Mouse (Mus musculus): ENCODE measurements around the gene Fam214a. TPM values are rescaled to one million over a fixed set of nuclear protein-coding genes. Genes with fewer than 3 reads are reported as not detected.

Fam214a gene
- 10 to 100 TPM; 13.3 to 15.9 TPM for total RNA-seq (2021)

DNA sequence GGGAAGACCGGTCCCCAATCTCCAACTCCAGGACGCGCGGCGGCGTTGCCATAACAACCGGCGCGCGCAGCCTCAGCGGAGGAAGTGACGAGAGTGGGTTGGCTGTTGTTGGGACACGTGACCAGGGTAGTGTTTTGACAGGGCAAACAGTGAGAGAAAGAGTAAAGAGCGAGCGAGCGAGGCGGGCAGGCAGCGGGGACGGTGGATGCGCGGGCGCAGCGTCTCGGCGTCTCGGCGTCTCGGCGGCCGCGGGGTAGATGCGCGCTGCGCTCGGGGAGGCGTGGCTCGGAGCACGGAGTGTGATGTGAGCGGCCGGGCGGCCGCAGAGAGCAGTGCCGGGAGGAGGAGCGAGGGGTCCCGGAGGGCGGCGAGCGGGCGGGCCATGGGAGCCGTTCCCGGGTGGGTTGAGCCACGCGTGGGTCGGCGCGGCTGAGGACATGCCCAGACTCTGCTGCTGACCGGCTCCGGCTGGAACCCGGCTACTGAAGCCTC is at the start of gene Fam214a:
Gene Fam214a, plus strand, starts transcription at position 129 of the 492 bp plus-strand sequence.
- peak; percentile 92 for DNase-seq

DNA sequence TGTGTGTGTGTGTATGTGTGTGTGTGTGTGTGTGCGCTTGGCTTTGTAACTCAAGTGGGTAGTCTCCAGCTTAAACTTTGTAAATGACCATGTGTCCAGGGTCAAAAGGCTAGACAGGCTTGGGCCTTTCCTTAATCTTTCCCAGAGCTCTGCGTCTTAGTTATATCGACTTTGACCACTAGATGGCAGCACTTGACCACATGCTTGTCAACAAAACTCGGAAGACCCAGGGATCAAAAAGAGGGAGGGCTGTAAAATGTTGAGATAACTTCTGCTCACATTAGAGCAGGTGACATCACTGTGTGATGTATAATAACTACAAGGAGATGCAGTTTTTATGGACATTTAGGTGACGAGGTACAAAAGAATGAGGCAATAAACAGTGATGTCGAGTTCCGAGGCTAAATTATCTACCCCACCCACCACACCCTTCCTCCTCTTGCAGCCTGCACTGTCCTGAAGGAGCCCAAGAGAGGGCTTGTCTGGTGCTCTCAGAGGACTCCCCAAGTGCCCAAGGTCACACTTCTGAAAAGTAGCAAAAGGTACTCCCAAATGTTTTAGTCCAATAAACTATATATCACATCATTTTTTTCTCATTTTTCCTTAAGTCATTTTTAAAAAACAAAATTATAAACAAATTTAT is 47.7 kb upstream of the Fam214a start:
- peak; percentile 81 for DNase-seq

DNA sequence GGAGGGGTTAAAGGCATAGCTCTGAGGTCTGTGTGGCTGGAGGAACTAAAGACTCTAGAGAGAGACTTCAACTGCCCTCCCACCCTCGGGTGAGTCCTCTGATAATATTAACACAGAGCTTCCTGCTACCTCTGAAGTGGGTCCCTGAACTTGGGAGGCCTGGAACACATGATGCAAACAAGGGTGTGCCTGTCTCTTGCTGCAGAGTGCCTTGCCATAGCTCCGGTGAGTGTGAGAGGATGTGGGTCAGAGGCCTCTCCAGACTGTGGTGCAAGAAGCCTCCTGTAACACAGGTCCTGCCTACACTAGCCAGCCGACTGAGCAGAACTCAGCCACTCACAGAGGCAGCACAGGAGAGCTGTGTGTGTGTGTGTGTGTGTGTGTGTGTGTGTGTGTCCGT is 45.7 kb upstream of the Fam214a start:
- no peak for DNase-seq

DNA sequence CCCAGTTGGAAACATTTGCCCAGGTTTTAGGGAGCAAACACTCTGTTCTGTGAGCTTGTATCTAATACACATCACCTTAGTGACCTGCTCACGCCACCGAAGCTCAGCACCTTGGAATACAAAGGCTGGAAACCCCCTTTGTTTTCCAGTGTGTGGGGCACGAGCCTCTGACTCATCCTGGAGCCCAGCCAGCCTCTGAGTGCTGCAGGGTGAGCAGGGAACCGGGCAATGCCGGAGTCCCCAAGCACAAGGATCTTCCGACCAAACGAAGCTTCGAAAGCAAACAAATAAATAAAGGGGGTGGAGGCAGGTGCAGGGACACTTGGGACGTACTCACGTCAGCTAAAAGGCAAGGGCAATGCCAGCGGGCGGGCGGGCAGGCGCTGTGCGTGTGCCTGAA is 43.4 kb upstream of the Fam214a start:
- peak; percentile 85 for DNase-seq

DNA sequence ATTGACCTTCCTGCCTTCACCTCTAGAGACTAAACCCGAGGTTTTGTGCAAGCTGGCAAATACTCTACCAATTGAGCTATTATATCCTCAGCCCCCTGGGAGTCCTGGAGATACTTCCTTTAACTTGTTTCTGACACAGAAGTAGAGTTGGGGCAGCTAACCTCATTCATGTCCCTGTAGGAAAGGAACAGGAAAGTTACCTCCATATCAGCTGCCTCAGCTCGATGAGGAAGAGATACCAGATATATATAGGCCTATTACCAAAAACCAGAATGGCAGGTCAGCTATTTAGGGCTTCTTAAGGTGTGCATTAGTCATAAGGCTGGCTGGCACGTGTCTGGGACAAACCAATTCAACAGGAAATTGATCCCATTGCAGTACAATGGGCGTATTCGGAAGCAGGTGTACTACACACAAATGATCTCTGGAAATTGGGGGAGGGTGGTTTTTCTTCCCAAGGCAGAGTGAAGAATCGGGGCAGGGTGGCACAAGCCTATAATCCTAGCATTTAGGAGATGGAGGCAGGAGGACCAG is 42.4 kb upstream of the Fam214a start:
- no peak for DNase-seq

DNA sequence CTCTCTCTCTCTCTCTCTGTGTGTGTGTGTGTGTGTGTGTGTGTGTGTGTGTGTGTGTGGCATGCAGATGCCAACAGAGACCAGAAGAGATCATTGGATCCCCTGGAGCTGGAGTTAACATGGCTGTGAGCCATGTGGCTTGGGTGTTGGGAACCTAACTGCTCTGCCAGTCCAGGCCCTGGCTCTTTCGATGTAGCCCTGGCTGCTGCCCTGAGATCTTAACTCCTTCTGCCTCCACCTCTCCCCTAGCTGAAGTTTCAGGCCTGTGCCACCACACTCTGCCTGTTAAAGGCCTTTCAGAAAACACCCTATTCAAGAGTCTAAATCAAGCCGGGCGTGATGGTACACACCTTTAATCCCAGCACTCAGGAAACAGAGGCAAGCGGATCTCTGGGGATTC is 41.3 kb upstream of the Fam214a start:
- DNase-seq: no peak

DNA sequence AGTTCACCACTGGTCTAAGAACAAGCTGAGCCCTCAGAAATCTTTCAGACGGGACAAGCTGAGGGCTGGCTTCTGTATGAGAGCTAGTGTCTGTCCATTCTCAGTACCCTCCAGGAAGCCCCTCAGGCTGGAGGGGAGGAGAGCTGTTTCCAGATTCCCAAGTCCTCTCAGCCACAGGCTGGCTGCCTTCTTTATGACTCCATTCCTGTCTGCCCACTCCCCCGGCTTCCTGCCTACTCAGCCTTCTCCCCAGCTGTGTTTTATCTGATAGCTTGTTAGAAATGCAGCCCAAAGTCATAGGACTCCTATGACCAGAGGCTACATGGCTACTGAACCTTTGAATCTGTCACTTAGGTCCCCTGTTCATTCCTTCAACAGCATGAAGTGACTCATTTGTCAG is 40.8 kb upstream of the Fam214a start:
- peak; percentile 20 for DNase-seq

DNA sequence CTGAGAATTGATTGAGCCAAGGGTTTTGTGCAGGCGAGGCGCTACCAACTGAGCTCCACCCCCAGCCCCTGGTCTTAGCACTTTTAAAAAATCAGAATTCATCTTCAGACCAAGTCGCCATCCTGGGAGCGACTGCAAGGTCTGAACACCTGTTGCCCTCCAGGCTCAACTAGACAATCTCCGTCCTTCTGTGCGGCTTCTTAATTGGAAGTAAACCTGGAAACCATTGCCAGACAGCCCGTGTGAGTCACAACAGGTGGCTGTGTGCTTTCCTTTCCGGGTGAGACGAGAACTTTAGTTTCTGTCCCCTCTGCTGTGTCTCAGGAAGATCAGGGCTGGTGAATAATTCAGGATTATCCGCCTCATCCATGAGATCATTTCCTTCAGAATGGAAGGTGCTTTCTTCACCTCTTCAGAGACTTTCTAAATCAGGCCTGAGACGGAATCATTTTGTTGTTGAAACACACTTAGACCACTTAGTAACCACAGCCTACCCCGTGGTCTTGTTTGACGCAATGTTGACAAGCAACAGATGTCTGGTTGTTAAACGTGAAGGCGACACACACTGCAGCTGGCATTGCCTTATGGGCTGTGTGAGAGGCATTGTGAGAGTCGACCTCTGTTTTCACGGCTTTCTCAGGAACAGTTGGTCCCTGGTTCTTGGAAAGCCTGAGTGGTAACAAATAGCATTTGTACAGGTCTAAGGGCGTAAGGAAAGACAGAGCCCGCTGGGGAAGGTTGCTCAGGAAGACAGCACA is 39.9 kb upstream of the Fam214a start:
- DNase-seq: no peak

DNA sequence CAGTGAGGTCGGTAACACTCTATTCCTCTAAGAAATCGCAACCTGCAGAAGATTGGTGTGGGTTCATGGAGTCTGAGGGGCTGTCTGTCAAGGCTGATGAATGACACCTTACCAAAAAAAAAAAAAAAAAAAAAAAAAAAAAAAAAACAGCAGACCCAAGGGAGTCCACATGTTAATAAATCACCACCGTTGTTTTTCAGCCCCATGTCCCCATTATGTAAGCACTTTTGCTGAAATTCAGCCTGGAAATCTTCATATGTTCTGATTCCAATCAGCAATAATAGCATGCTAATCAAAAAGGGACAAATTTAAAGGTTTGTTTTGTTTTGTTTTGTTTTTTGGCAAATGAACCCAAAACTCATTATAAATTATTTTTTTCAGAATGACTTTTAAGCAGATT is 37.1 kb upstream of the Fam214a start:
- no peak for DNase-seq

DNA sequence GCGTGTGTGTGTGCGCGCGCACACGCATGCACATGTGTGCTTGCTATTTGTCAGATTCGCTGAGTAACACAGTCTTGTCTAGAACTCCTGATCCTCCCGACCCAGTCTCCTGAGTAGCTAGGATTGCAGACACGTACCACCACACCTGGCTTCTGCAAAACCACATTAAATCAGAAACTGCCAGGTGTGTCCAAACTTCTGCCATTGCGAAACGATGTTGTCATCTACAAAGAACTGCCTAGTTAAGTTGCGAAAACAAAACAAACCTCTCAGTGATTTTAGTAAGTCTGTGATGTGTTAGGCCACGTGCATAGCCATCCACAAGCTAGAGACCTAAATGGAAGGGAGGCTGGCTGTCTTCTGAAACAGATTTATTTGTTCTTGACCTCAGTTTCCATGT is 32.2 kb upstream of the Fam214a start:
- no peak for DNase-seq

DNA sequence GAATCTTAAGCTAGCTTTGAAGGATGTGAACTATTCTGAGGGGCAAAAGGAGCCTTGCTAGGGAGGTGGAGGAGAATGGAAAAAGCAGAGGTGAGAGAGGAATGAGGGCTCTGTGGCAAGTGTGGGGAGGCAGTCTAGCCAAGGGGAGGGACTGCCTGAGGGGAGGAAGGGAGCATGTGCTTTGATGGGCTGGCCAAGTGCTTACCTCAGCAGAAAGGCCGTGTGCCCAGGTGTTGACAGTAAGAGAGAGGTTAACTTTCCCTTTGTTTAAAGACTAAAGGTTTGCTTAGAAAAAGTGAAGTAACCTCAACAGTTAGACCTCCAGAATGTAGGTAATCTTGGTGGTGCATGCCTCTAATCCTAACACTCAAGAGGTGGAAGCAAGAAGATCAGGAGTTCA is 31.3 kb upstream of the Fam214a start:
- DNase-seq: no peak

DNA sequence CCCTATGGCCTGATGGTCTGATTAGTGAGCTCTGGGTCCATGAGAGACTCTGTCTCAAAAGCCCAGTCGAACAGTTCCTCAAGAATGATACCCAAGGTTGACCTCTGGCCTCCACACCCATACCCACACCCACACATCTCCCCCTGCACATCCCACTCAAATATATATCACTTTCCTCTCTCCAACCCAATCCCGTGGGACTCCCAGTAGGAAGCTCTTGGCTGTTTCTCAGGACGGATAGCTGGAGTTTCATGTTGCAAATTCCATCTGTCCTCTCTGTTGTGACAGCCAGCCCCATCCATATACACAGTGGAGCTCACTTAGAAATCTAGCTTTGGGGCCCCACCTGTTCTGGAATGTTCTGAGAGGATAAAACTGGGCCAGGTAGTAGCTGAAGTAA is 29.8 kb upstream of the Fam214a start:
- DNase-seq: no peak

DNA sequence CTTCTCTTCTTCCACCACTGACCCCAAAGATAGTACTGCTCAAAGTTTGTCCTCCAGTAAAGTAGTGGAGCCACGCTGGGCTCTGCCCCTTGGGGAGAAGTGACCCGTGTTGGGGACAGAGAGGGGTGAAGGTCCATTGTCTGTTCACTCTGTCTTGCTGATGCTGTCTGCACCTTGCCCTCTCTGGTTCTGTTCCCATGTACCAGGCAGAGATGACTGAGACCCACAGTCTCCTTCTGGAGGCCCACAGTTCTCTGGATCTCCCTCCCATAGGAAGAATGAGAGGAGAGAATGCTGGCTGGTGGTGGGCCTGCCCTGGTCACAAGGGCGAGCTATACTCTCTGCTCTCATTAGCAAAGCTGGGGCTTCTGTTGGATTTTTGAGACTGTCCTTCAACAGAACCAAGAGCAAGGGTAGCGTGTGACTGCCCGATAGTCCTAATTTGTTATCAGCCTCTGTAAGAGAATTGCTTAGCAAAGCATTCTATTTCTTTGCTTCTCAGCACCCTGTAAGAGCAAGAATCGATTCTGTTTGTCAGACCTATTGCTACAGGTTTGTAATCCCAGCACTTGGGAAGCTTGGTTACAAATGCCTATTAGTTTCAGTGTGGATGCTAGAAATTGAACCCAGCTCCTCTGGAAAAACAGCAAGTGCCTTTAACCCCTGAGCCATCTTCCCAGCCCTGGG is 29.2 kb upstream of the Fam214a start:
- DNase-seq: no peak

DNA sequence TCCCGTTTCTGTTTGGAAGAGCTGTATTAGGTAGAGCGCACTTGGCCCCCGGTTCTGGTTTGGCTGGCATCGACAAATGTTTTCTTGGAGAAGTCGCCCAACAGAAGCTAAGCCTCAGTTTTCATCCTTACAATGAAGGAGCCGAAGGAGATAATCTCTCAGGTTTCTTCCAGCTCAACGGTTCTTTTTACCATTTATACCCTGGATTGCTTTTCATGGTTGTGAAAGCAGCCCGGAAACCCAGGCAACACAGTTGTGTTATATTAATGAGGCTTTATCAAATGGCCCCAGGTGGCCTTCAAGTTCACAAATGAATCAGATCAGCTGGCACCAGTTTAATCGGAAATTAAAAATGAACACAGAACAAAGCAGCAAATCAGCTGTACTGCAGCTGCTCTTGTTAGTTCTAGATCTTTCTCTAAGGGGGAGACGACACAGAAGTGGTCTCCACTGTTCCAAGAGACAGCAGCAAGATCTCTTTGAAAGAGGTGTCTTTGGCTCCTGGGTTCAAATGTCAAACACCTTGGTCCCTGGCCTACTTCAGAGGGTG is 27.4 kb upstream of the Fam214a start:
- no peak for DNase-seq

DNA sequence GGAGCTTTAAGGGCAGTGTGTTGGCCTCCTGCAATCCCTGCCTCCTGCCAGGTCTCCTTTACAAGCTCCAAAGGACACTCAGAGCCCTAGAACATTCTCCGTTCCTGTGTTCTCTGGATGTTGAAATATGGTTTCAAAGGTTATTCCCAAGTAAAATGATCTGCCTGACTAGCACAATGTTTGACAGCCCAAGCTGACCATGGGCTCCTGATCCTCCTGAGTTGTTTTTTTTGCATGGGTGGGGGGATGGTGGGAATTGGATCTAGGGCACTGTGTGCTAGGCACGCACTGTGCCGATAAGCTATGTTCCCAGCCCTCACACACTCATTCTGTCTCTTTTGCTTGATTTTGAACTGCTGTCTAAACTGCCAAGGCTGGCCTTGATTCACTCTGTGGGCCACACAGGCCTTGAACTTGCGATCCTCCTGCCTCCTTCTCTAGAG is 22.7 kb upstream of the Fam214a start:
- DNase-seq: no peak

DNA sequence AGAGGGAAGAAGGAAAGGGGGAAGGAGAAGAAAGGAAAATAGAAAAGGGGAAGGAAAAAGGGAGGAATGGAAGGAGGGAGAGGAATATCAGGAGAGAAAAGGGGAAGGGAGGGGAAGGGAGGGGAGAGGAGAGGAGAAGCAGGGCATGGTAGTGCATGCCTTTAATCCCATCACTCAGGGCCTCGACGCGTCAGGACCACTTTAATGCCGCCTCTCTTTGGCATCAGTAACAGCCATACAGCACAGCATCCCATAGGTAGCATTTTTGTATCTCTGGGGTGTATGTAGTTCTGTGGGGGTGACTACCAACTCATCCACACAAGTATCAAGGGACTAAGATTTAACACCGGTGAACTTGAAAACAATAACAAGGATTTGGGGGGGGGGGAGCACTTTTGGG is 22.0 kb upstream of the Fam214a start:
- DNase-seq: no peak

DNA sequence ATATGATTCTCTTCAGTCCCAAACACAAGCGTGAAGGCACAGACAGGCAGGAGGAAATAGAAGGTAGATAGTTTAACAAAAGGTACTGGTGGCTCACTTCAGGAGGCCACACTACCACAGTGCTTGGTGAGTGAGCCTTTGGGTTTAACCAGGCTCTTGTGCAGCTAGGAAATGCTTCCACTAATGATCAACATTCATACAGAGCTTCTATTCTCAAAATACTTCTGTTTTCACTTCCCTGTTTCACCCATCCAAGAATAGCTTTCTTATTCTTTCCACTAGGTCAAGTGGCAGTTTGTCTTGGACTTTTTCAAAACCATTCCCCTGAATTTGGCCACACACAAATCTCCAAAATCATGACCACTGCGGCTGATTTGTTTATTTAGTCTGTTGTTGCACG is 17.4 kb upstream of the Fam214a start:
- DNase-seq: no peak

DNA sequence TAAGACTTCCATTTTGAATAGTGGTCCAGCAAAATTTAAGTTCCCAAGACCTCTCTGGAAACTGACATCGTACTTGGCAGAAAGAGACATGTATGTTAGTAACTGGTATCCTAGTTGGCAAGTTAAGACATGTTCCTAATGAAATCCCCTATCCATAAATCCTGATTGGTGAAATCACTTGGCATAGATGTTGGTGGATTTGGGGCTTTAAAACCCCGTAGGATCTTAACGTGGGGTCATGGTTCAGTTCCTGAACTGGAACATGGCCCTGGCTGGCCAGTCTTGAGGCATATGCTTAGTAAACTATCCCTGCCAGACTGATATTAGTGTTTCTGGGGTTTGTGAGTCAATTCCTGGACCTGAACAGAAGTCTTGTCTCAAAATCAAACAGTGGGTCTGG is 14.9 kb upstream of the Fam214a start:
- no peak for DNase-seq

DNA sequence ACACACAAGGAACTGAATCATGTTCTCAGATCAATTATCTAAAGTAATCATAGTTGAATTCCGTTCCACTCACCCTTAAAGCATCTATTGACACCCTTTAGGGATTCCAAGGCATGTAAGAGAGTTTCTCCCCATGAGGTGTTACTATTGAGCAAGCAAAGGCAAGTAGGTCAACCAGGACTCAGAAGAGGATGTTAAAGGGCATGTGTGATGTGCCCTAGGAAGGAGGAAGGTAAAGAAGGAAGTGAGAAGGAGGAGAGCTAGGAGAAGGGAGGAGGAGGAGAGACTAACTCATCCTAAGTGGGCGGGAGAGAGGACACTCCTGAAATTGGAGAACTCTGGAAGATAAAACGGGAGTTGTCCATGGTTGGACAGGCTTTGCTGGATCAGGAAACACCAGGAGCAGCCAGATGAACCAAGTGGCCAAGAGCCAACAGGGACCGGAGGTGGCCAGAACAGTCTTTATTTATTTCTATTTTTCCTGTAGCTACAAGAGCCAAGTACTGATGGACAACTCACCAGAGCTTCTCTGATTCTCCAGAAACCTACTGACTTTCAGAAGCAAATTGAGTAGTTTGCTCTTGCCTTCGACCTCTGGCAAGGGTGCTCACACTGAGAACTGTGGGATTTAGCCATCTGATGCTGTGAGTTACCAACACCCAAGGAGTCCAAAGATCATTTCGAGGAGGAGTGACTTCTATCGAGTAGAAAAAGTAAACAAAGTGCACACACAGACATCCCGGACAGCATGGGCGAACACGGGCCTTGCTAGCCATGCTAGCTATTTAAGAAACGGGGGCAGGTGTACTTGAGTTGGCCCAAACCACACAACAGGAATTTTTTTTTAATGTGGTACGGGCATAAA is 13.8 kb upstream of the Fam214a start:
- no peak for DNase-seq

DNA sequence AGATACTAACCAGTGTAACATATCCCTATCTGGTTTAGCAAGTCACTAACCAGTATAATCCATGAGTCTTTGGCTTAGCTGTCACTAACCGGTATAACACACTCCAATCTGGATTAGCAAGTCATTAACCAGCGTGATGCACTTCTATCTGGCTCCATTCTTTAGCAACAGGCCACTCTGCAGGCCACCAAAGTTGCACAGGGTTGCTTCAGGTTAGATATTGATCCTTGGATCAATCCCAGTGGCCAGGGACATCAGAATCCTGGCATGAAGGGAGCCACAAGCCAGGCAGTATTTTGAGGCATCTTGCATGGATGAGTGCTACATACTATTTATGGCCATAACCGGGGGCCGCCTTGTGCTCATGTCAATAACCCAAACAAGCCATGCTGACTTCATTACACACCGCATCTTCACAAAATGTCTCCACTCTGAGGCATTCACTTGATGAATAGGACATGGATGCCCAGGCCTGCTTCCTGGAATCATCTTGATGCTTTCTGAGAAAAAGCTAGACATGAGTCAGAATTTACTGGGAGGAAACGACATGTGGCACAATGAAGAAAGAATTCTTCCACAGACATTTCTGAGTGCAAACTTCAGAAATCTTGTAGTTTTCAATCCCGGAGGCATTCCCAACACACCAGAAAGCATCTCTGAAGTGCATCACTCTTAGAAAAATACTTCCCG is 5.8 kb upstream of the Fam214a start:
- no peak for DNase-seq

DNA sequence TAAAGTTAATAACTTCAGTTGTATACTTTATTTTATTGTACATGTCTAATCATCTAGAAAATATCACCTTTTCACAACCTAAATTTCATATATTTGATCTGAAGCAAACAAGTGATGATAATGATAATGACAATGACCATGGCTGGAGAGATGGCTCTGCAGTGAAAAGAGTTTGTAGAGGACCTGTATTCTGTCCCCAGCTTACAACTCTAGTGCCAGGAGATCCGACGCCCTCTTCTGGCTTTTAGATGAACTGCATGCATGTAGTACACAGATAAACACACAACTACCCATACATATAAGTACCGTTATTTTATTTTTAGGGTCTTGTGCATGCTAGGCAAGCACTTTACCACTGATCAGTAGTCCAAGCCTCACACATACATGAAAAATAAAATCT is 1.2 kb upstream of the Fam214a start:
- DNase-seq: no peak
